Mouse (Mus musculus) c-Kit-positive CD71-negative TER-119-negative erythroid progenitor cells, embryonic 14.5 days (primary cell): ENCODE results near the gene Clcn6.

Experiments
- DNase-seq: peaks from one replicate; pipeline ENCODE4 v3.0.0-alpha.2; 2013; ENCODE audit warnings: low read depth

Gene Clcn6

GRCm38 (mm10) chr4:148038600-148039253, at the start of gene Clcn6, which contains the start of gene Mthfr:
Clcn6 (minus strand) TSS chr4:148038821.
Mthfr (plus strand) TSS chr4:148039077.
- DNase-seq: peak; percentile 97

GRCm38 (mm10) chr4:148087907-148088527, 49.4 kb upstream of the Clcn6 start, which contains the start of gene Agtrap:
Agtrap (minus strand) TSS chr4:148088031.
- peak; percentile 68 for DNase-seq

- no peak for DNase-seq
Observed at GRCm38 (mm10) chr4:148087091-148087906, 48.7 kb upstream of the Clcn6 start.

GRCm38 (mm10) chr4:148085907-148086305, 47.3 kb upstream of the Clcn6 start:
- DNase-seq: no peak

- DNase-seq: no peak
Observed at GRCm38 (mm10) chr4:148085131-148085906, 46.7 kb upstream of the Clcn6 start.

GRCm38 (mm10) chr4:148084261-148084714, 45.7 kb upstream of the Clcn6 start:
- no peak for DNase-seq

GRCm38 (mm10) chr4:148083176-148083899, 44.7 kb upstream of the Clcn6 start:
- no peak for DNase-seq

GRCm38 (mm10) chr4:148082257-148083044, 43.8 kb upstream of the Clcn6 start:
- DNase-seq: no peak

GRCm38 (mm10) chr4:148081201-148081600, 42.6 kb upstream of the Clcn6 start:
- DNase-seq: no peak

- no peak for DNase-seq
Observed at GRCm38 (mm10) chr4:148080597-148080973, 42.0 kb upstream of the Clcn6 start.

GRCm38 (mm10) chr4:148079944-148080596, 41.4 kb upstream of the Clcn6 start:
- no peak for DNase-seq

- DNase-seq: no peak
Observed at GRCm38 (mm10) chr4:148079212-148079611, 40.6 kb upstream of the Clcn6 start.

GRCm38 (mm10) chr4:148075881-148076280, 37.3 kb upstream of the Clcn6 start:
- DNase-seq: no peak

- DNase-seq: no peak
Observed at GRCm38 (mm10) chr4:148075259-148075658, 36.6 kb upstream of the Clcn6 start.

- DNase-seq: no peak
Observed at GRCm38 (mm10) chr4:148074521-148075189, 36.0 kb upstream of the Clcn6 start.

- no peak for DNase-seq
Observed at GRCm38 (mm10) chr4:148071508-148071907, 32.9 kb upstream of the Clcn6 start.

- DNase-seq: no peak
Observed at GRCm38 (mm10) chr4:148069602-148070218, 31.1 kb upstream of the Clcn6 start.

- no peak for DNase-seq
Observed at GRCm38 (mm10) chr4:148067346-148067745, 28.7 kb upstream of the Clcn6 start.

- DNase-seq: no peak
Observed at GRCm38 (mm10) chr4:148066401-148066744, 27.8 kb upstream of the Clcn6 start.
